Mouse (Mus musculus) induced T-regulatory cell, adult 2 months (primary cell): ENCODE results near the gene Rpl12.

Experiments used
- DNase-seq: peaks from one replicate; pipeline ENCODE4 v3.0.0-alpha.2; 2012; ENCODE audit warnings: low read depth

Gene Rpl12

GRCm38 (mm10) chr2:32981725-32982271 is 20.4 kb downstream of the Rpl12 start, which contains the start of gene Slc2a8:
TSS of gene Slc2a8 (minus strand) at chr2:32982083.
- DNase-seq = peak; percentile 93

GRCm38 (mm10) chr2:32982700-32983099 is 21.3 kb downstream of the Rpl12 start:
- DNase-seq = no peak

GRCm38 (mm10) chr2:32983617-32984016 is 22.3 kb downstream of the Rpl12 start:
- DNase-seq = peak; percentile 47

GRCm38 (mm10) chr2:32985844-32986243 is 24.5 kb downstream of the Rpl12 start:
- no peak for DNase-seq

- no peak for DNase-seq
These were observed 28.0 kb downstream of the Rpl12 start for GRCm38 (mm10) chr2:32989376-32989775.

GRCm38 (mm10) chr2:32990167-32990832 is 28.9 kb downstream of the Rpl12 start:
- peak; percentile 69 for DNase-seq

- no peak for DNase-seq
These were observed 30.8 kb downstream of the Rpl12 start for GRCm38 (mm10) chr2:32992130-32992529.

GRCm38 (mm10) chr2:32997081-32997480 is 35.7 kb downstream of the Rpl12 start:
- no peak for DNase-seq

- DNase-seq = no peak
These were observed 36.4 kb downstream of the Rpl12 start for GRCm38 (mm10) chr2:32997792-32998191.

GRCm38 (mm10) chr2:32999752-33000151 is 38.4 kb downstream of the Rpl12 start:
- no peak for DNase-seq

GRCm38 (mm10) chr2:33002144-33002543 is 40.8 kb downstream of the Rpl12 start:
- no peak for DNase-seq

- no peak for DNase-seq
These were observed 43.7 kb downstream of the Rpl12 start for GRCm38 (mm10) chr2:33005041-33005440.

GRCm38 (mm10) chr2:33009055-33009454 is 47.7 kb downstream of the Rpl12 start:
- peak; percentile 27 for DNase-seq

GRCm38 (mm10) chr2:33014877-33015276 is 53.5 kb downstream of the Rpl12 start:
- DNase-seq = no peak
